Mouse (Mus musculus) heart, postnatal 14 days (tissue): ENCODE measurements around the gene Pdcl2. TPM values are rescaled to one million over a fixed set of nuclear protein-coding genes. Genes with fewer than 3 reads are reported as not detected.

Source experiments
- DNase-seq, 2 experiments: peaks; one replicate each; pipeline ENCODE4 v3.0.0; 2021 to 2022
- intact Hi-C: fragments of 180-260 bp; cut with DNase I; formaldehyde crosslinking; loops from one replicate; pipeline ENCODE4 v1.15.1; 2025
- total RNA-seq, 2 experiments: library from RNA; stranded (reverse); gene quantifications; 2 replicates each; pipeline ENCODE4 v1.2.3; 2021

Pdcl2 gene
- total RNA-seq, 2 experiments from 2014 or later: not detected

DNA sequence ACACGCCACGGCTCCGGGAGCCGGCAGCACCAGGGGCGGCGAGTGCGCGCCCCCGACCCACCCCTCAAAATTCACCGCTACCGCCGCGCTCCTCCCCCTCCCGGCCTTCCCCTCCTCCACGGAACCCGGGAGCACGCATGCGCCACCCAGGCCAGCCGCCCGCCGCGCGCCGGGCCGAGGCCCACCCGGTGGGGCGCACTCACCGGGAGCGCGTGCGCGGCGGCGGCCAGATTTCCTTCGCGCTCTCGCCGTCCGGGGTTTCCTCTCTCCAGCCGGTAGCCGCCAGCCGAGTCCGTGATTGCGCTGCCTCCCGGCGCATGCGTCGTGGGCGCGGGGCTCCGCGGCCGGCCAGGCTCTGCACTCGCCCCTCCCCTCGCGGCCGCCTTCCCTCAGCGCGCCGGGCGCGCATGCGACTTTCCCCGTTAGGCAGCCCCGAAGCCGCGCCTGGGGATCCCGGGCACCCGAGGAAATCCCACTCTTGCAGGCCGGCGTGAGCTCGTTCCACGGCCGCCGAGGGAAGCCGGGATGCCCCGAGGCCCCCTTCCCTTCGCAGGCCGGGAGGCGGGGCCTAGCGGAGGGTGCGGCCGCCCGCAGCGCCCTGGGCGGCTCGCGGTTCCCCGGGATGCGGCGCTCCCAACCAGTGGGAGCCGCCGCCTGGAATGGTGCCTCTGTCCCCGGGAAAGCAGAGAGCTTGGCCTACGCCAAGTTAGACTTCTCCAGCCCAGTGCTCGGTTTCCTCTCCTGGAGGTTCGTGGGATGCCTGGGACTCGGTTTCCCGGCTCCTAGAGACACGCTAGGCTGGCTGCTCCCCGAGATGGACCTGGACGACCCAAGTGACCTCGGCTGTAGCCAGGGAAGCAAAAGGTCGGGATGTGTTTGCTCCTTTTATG is 26.3 kb downstream of the Pdcl2 start, which contains the start of gene Clock:
Gene Clock (minus strand): TSS at position 341 of the 890 bp plus-strand sequence.
- intact Hi-C loops: loop anchor here (10.0 kb wide), 2 partner anchors 160 to 440 kb away; partner anchors contain the start of gene Srd5a3
- peak; percentile 93 to 94 for DNase-seq

DNA sequence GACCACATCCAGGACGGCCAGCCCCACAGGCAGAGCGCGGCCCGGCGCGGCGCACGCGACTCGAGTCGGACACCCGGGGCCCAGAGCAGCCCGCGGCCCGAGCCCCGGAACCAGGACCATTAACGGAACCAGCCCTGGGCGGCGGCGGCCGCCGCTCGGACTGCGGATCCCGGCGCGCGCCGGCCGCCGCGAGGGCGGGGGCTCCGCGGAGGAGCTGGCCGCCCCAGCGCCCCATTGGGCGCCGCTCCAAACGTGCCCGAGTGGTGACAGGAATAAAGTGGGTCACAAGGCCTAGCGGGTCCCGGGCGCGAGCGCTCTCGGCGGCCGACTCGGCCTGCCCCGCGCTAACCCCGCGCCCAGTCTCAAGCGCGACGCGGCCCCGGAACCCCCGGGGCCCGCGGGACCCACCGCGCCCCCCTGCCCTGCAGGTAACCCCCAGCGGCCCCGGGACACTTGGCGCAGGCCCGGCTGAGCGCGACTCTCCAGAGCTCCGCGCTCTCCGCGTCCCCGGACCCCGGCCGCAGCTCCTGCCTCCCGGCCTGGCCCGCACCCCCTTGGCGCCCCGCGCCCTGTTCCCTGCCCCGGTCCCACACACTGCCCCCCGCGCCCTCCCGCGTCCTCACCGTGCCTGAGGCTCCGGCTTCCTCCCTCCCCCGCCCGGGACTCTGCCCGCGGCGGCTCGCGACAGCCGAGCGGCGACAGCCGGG is 27.1 kb downstream of the Pdcl2 start:
- peak; percentile 92 to 94 for DNase-seq
- intact Hi-C loops: loop anchor here (2.0 to 10.0 kb wide), 3 partner anchors 109 to 439 kb away; partner anchors contain the start of gene Srd5a3

DNA sequence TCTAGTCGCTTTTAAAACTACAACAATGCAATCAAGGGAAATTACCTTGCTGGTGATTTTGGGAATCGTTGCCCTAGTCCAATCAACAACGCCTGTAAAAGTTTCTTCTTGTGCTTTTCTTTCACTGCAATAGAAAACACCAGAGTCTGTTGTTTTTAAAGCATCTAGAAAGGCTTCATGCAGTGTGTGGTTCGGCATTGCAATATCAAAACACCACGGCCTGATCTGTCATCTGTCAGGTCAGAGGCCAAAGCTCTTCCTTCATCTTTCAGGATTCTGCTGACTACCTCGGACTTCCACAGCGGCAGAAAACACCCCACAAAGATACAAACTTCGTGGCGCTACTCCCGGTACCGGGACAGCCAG is 27.6 kb downstream of the Pdcl2 start:
- intact Hi-C loops: loop anchor here (2.0 to 10.0 kb wide), 3 partner anchors 109 to 439 kb away; partner anchors contain the start of gene Srd5a3
- no peak for DNase-seq

DNA sequence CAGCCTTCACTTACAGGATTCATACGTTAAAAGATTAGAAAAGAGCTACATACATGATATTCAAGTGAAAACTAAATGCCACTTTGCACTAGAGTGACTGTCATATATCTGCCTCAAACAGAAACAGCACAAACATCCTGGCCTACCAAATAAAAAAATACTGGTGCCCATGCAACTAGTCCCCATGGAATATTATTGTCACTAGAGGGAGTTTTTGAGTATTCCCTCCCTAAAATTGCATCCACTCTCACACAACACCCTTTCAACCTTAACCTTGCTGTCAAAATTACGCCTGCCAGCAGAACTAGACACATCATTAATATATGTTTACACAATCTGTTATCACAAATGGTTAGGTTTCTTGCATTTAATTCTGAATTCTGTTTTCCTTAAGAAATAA is 28.9 kb downstream of the Pdcl2 start:
- no peak for DNase-seq
- intact Hi-C loops: loop anchor here (2.0 to 10.0 kb wide), 3 partner anchors 111 to 437 kb away; partner anchors contain the start of gene Srd5a3

GRCm38 (mm10) chr5:76289234-76289691 is 41.7 kb downstream of the Pdcl2 start:
- intact Hi-C loops: no loop called here
- DNase-seq: no peak

GRCm38 (mm10) chr5:76288256-76288655 is 42.7 kb downstream of the Pdcl2 start:
- no peak for DNase-seq
- intact Hi-C loops: no loop called here

- no peak for DNase-seq
- intact Hi-C loops: no loop called here
Observed at GRCm38 (mm10) chr5:76287062-76287461, 43.9 kb downstream of the Pdcl2 start.

GRCm38 (mm10) chr5:76285699-76286098 is 45.3 kb downstream of the Pdcl2 start:
- DNase-seq: no peak
- intact Hi-C loops: no loop called here

- DNase-seq: no peak
- intact Hi-C loops: no loop called here
Observed at GRCm38 (mm10) chr5:76283890-76284289, 47.1 kb downstream of the Pdcl2 start.

DNA sequence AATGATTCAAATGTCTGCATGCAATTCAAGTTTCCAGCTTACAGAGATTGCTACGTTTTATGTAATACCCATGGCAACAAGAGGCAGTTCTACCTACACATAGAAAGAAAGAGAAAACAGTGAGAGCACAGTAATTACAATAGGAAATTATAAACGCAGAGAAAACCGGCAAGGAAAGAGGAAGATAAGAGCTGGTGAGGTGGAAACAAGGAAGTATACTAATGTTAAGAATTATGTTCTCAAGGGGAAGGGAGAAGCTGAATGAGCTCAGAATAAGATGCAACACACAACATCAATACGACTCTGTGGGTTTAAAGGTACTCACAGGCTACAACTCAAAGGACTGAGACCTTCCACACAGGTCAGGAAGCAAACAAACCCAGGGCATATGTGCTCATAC is 56.0 kb downstream of the Pdcl2 start:
- intact Hi-C loops: no loop called here
- no peak for DNase-seq

Other genes with a start within 250 kb of the Pdcl2 start
- 10 to 100 TPM; 11.2 to 15.0 TPM for gene Srd5a3, start 190.9 kb downstream of the Pdcl2 start, total RNA-seq
- gene Tmem165, start 147.3 kb downstream of the Pdcl2 start, total RNA-seq: 10 to 100 TPM; 26.8 to 30.4 TPM
- 10 to 100 TPM; 33.5 to 34.0 TPM for gene Clock, start 26.4 kb downstream of the Pdcl2 start, total RNA-seq
- not detected for gene Nmu, start 32.6 kb upstream of the Pdcl2 start, total RNA-seq
- gene Gm7271, start 152.9 kb upstream of the Pdcl2 start, total RNA-seq: not detected
- gene Exoc1, start 198.2 kb upstream of the Pdcl2 start, total RNA-seq: 10 to 100 TPM; 14.3 to 15.2 TPM